Mouse (Mus musculus) right cerebral cortex, postnatal 36 days (tissue): ENCODE data around the gene Cldn10.

ENCODE experiments used
- DNase-seq, 2 experiments: peaks; one replicate each; pipeline ENCODE4 v3.0.0; 2022; ENCODE audit warnings: low spot score in 2 of 2, mixed read lengths in 1 of 2

The Cldn10 gene

GRCm38 (mm10) chr14:118864905-118865304 is 77.2 kb downstream of the Cldn10 start:
- no peak for DNase-seq

DNA sequence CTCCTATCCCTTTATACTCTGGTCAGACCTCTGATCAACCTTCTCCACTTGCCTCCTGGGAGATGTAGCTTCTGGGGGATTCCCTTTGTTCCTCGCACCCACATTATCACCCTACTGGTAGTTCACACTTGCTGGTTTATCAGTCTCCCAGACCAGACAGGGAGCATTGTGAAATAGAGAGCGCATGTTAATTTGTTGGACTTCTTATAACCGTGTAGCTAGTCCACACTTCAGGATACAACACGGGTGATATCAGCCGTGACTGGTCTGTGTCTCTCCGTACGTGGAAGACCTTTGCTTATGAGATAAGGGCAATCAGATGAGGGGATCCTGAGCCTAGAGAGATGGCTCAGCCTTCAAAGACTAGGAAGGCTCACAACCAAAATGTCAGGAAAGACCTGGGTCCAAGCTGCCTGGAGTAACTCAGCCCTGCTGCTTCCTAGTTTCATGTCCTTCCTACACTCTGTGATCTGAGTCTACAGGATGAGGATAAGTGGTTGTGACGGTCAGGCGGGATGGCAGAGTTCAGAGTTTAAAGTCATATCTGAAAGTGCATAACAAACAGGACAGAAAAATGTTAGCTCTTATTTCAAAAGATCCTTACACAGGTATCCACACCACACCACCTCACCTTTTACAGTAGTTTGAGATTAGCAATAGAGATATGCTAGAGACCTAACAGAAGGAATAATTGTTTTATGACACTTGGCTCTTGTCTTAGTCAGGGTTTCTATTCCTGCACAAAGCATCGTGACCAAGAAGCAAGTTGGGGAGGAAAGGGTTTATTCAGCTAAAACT is 78.5 kb downstream of the Cldn10 start:
- DNase-seq: no peak

- DNase-seq: no peak
These were observed 79.7 kb downstream of the Cldn10 start for GRCm38 (mm10) chr14:118867366-118867765.

GRCm38 (mm10) chr14:118868102-118868724 is 80.5 kb downstream of the Cldn10 start:
- peak in 1 of 2 experiments; percentile 16 for DNase-seq

GRCm38 (mm10) chr14:118869712-118870111 is 82.0 kb downstream of the Cldn10 start:
- DNase-seq: no peak

DNA sequence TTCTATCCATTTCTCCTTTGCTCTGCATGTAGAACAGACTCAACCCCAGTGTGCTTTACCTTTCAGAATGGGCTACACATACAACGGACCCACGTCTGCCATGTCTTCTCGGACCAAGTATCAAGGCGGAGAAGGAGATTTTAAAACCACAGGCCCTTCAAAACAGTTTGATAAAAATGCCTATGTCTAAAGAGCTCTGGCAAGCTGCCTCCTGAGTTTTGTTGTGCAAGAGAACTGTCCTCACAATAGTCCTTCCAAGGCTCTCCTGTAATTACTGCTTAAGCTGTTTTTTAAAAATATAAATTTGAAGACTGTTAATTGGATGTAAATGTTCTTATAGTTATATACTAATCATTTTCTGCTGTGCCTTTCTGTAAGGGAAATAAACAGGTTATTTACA is 86.4 kb downstream of the Cldn10 start:
- DNase-seq: no peak

GRCm38 (mm10) chr14:118874786-118875415 is 87.2 kb downstream of the Cldn10 start:
- no peak for DNase-seq

DNA sequence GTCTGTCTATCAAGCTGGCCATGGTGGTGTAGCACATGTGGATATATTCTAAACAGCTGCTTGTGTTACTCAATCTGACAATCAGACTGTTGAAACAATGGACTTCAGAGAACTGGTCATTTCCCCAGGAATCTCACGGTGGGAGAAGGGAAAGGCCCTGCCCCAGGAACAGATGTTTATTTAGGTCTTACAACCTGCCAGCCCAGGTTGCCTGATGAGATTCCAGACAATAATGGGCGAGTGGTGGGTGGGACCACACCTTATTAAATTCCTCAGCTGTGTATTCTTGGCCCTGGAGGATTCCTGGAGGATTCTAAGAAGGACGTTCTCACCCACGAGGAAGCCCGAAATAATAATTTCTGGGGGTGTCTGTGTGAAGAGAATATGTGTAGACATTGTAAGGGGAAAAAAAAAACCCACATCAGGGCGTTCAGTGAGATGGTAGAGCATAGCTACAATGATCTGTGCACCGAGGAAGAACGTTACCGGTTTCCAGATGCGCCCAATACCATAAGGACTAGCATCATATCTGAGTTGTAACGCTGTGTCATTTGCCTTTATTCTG is 90.7 kb downstream of the Cldn10 start:
- DNase-seq: peak in 1 of 2 experiments; percentile 15

DNA sequence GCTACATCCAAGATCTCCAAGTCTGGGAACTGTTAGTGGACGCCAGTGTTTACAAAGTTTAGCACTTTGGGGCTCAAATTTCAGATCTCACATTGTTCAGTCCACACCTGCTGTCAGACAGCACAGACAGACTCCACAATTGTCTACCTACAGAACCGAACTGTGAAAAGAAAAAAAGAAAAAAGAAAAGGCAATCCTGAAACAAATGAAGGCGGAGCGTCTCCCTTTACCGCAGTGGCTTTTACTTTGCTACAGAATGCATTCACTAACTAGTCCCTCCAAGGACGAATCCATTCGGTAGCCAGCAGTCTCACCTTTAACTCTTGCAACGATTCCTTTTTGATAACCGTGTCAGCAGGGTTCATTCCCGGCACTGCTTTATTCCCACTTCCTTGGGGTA is 93.0 kb downstream of the Cldn10 start:
- no peak for DNase-seq

GRCm38 (mm10) chr14:118883344-118884249 is 95.9 kb downstream of the Cldn10 start:
- no peak for DNase-seq

GRCm38 (mm10) chr14:118884250-118884556 is 96.5 kb downstream of the Cldn10 start:
- peak in 1 of 2 experiments; percentile 25 for DNase-seq

DNA sequence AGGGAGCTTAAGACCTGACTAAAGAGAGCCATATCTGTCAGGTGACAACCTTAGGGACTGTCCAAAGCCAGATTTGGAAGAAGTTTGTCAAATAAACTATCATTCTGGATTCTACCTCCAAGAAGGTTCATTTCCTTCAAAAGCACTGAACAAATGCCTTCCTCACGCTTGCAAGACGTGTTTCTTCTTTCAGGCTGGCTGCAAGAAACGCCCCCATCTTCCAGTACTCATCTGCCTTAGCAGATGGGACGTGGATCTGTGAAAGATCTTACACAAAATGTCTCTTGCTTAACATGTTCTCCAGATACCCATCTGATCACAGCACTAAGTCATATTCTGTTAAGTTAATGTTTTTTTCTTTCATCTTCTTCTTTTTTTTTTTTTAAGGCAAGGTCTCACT is 102.4 kb downstream of the Cldn10 start:
- DNase-seq: peak; percentile 66 to 84

- DNase-seq: no peak
These were observed 107.5 kb downstream of the Cldn10 start for GRCm38 (mm10) chr14:118895228-118895627.

DNA sequence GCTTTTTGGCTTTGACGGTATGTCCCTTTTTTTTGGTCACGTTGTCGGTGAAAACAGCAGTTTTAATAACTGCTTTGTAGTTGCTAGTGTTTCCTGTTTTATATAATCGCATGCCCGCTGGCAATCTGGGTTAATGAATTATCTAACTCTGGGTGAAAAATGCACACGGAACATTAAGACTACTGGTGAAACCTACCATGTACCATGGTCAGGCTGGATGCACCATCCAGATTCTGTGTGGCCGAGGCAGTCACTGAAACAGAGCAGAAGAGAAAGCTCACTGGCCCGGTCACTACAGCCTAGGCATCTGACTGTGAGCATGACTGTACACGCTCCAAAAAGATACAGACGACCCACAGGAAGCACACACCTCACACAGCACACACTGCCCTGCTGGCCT is 107.9 kb downstream of the Cldn10 start:
- no peak for DNase-seq

DNA sequence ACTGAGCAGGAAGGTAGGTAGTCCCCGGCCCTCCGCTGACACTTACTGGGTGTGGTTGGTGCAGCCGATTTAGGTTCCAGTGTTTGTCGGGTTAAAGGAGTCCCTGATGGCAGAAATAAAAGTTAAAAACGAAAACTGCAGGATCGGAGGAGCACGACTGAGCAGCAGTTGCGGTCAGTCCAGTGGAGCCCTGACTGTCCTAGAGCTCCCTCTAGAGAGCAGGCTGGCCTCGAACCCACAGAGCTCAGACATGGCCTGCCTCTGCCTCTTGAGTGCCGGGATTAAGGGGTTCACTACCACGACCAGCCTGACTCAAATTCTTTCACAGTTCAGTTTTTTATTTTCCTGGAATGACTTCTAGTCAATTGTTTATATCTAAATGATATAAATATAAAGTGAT is 112.2 kb downstream of the Cldn10 start:
- no peak for DNase-seq

DNA sequence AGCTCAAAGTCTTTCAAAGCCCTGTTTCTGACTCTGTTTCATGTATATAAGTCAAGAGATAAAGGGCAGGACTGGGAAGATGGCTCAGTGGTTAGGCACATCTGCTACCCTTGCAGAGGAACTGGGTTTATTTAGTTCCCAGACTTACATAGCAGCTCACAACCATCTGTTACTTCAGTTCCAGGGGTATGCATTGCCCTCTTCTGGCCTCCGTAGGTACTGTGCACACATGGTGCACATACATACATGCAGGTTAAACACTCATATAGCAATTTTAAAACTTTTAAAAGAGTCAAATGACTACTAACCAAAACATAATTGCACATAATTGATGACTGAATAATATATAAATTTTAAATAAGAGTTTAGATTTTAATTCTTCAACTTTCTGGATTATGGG is 113.2 kb downstream of the Cldn10 start:
- no peak for DNase-seq

GRCm38 (mm10) chr14:118903397-118903796 is 115.7 kb downstream of the Cldn10 start:
- no peak for DNase-seq

DNA sequence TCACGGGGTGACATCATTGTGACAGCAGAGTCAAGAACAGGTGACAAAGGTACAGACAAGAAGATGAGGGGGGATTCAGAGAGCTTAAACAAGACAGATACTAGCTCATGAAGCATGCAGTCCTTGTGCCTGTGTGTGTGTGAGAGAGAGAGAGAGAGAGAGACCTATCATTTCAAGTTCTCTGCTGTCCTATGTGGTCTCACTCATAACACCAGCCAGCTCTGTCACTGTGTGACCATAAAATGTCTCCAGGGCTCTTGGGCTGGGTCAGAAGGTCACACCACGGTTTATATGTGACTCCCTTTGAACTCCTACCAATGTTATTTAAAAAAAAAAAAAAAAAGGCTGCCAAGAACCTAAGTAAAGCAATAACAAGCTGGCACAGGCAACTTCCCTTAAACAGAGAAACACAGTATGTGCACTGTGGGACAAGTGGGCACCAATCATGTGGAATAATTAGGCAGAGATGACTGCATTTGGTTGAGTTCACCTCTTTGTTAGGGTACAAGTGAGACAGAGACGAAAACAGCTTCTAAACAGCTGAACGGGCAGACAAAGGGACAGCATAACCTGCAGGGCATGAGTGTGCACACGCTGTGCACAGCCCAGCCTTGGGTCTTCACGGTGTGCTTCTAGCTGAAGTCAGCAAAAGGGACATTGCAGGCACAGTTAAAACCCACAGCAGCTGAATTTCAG is 116.3 kb downstream of the Cldn10 start:
- DNase-seq: no peak

DNA sequence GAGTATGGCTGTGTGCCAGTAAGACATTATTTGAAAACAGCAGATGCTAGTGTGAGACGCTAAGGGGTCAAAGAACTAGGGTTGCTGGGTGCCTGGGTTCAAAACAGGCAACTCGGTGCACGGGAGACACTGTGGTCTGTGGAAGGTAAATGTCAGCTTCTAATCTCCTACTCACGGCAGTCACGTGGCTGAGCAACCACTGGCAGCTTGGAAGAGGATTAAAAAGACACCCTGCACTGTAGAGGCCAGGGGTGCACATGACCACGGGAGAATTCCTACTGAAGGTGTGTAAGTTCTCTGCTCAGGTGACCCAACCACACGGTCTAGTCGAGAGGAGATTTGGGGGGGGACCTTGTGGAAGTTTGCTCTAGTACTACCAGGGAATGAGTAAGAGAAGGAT is 119.9 kb downstream of the Cldn10 start:
- DNase-seq: no peak

GRCm38 (mm10) chr14:118909872-118910271 is 122.2 kb downstream of the Cldn10 start:
- no peak for DNase-seq
